Mouse (Mus musculus): ENCODE results near the gene Rps6ka5. TPM values are rescaled to one million over a fixed set of nuclear protein-coding genes. Genes with fewer than 3 reads are reported as not detected.

Rps6ka5 gene
- 7.2 and 7.8 TPM in 2 replicates for polyA plus RNA-seq (2015; fragmentation: Nextera tagmentation; extraction: Ambion mirVana)

DNA sequence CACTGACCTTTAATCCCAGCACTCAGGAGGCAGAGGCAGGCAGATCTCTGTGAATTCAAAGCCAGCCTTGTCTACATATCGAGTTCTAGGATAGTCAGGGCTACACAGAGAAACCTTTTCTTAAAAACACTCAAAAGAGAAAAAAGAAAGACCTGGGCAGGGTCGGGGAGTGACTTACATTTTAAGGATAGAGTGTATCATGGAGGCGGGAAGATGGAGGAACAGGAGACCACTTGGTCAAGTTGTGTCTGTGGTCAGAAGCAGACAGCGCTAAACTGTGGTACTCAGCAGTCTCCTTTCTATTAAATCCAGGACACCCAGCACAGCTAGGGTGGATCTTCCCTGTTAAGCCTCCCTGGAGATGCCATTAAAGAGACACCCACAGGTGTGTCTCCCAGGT is at the start of gene Rps6ka5:
Rps6ka5 (minus strand) TSS at position 333 of the 400 bp plus-strand sequence.
- no peak for ATAC-seq (replicated peaks)
- Histone ChIP-seq H3K9me3 (no peaks in the 10 kb centered on the region), H3K27me3 (replicated peaks) (no peaks in the 10 kb centered on the region), H3K4me3 (peak within 1 kb of the TSS; percentile 81), H3K9ac (no peak within 1 kb of the TSS), H3K4me1 (peaks cover 21% of the 10 kb centered on the region), H3K27ac (no peak within 1 kb of the TSS), H3K36me3 (replicated peaks) (no peaks in the 10 kb centered on the region), H3K4me2 (peak within 1 kb of the TSS; percentile 52)
- WGBS: 93% methylated on average over 4 of the region's 4 CpGs

- no peaks in the 10 kb centered on the region for H3K9me3 ChIP-seq
- 82% methylated on average over 8 of the region's 8 CpGs for WGBS
- H3K36me3 ChIP-seq (replicated peaks): no peaks in the 10 kb centered on the region
- no peak for ATAC-seq (replicated peaks)
- H3K9ac ChIP-seq: no peak overlapping the region
- no peak overlapping the region for H3K4me2 ChIP-seq
- H3K27ac ChIP-seq: no peak overlapping the region
- H3K4me1 ChIP-seq: peaks cover 18% of the 10 kb centered on the region; the same call in 1 of the 2 replicates
- H3K4me3 ChIP-seq: no peak overlapping the region
- no peaks in the 10 kb centered on the region for H3K27me3 ChIP-seq (replicated peaks)
Measured at GRCm38 (mm10) chr12:100775911-100776581, 49.3 kb upstream of the Rps6ka5 start.

DNA sequence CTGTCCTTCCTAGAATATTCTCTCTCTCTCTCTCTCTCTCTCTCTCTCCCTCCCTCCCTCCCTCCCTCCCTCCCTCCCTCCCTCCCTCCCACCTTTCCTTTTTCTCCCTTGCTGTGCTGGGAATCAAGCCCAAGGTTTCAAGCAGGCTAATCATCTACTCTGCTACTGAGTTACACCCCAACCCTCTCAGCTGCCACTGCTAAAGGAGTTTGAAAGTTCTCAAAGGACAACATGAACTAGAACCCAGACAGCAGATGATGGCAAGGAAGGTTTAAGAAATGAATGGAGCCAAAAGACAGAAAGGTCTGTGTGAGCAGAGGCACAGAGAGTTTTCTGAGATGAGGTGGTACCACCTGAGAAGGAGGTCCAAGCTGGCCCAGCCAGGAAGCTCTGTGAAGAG is 48.5 kb upstream of the Rps6ka5 start:
- H3K9me3 ChIP-seq: no peaks in the 10 kb centered on the region

GRCm38 (mm10) chr12:100774756-100775155 is 48.0 kb upstream of the Rps6ka5 start:
- no peaks in the 10 kb centered on the region for H3K9me3 ChIP-seq
- H3K9ac ChIP-seq: no peak overlapping the region
- no peaks in the 10 kb centered on the region for H3K27me3 ChIP-seq (replicated peaks)
- H3K36me3 ChIP-seq (replicated peaks): no peaks in the 10 kb centered on the region
- 90% methylated on average over 7 of the region's 7 CpGs for WGBS
- no peak overlapping the region for H3K4me3 ChIP-seq
- no peak overlapping the region for H3K4me2 ChIP-seq
- no peak for ATAC-seq (replicated peaks)
- H3K4me1 ChIP-seq: peaks cover 18% of the 10 kb centered on the region; the same call in 1 of the 2 replicates
- no peak overlapping the region for H3K27ac ChIP-seq

More for the DNA sequence above, 48.5 kb upstream of the Rps6ka5 start:
- Histone ChIP-seq H3K4me2 (no peak overlapping the region), H3K4me1 (peaks cover 18% of the 10 kb centered on the region; the same call in 1 of the 2 replicates), H3K9ac (no peak overlapping the region), H3K27ac (no peak overlapping the region), H3K27me3 (replicated peaks) (no peaks in the 10 kb centered on the region), H3K4me3 (no peak overlapping the region), H3K36me3 (replicated peaks) (no peaks in the 10 kb centered on the region)
- no peak for ATAC-seq (replicated peaks)

GRCm38 (mm10) chr12:100772230-100772984 is 45.6 kb upstream of the Rps6ka5 start:
- Histone ChIP-seq H3K27ac (no peak overlapping the region), H3K9me3 (no peaks in the 10 kb centered on the region), H3K27me3 (replicated peaks) (no peaks in the 10 kb centered on the region), H3K4me2 (no peak overlapping the region), H3K4me1 (peaks cover 3% of the 10 kb centered on the region; the same call in 1 of the 2 replicates), H3K36me3 (replicated peaks) (no peaks in the 10 kb centered on the region), H3K4me3 (no peak overlapping the region), H3K9ac (no peak overlapping the region)
- ATAC-seq (replicated peaks): no peak
- WGBS: 41% methylated on average over 7 of the region's 7 CpGs

- Histone ChIP-seq H3K36me3 (replicated peaks) (no peaks in the 10 kb centered on the region), H3K27ac (no peak overlapping the region), H3K9me3 (no peaks in the 10 kb centered on the region), H3K4me2 (no peak overlapping the region), H3K27me3 (replicated peaks) (no peaks in the 10 kb centered on the region), H3K9ac (no peak overlapping the region), H3K4me1 (peaks cover 3% of the 10 kb centered on the region; the same call in 1 of the 2 replicates), H3K4me3 (no peak overlapping the region)
- no peak for ATAC-seq (replicated peaks)
- 82% methylated on average over 3 of the region's 3 CpGs for WGBS
Measured at GRCm38 (mm10) chr12:100770765-100771164, 44.0 kb upstream of the Rps6ka5 start.

- H3K4me1 ChIP-seq: peaks cover 3% of the 10 kb centered on the region; the same call in 1 of the 2 replicates
- 93% methylated on average over 6 of the region's 6 CpGs for WGBS
- no peak overlapping the region for H3K4me2 ChIP-seq
- no peak overlapping the region for H3K9ac ChIP-seq
- no peaks in the 10 kb centered on the region for H3K9me3 ChIP-seq
- H3K4me3 ChIP-seq: no peak overlapping the region
- H3K36me3 ChIP-seq (replicated peaks): no peaks in the 10 kb centered on the region
- no peak for ATAC-seq (replicated peaks)
- no peaks in the 10 kb centered on the region for H3K27me3 ChIP-seq (replicated peaks)
- H3K27ac ChIP-seq: no peak overlapping the region
Measured at GRCm38 (mm10) chr12:100769871-100770270, 43.1 kb upstream of the Rps6ka5 start.

- no peak overlapping the region for H3K27ac ChIP-seq
- ATAC-seq (replicated peaks): no peak
- H3K9ac ChIP-seq: no peak overlapping the region
- no peaks in the 10 kb centered on the region for H3K9me3 ChIP-seq
- no peaks in the 10 kb centered on the region for H3K27me3 ChIP-seq (replicated peaks)
- peaks cover 2% of the 10 kb centered on the region; the same call in 1 of the 2 replicates for H3K4me1 ChIP-seq
- H3K4me2 ChIP-seq: no peak overlapping the region
- 71% methylated on average over 13 of the region's 13 CpGs for WGBS
- H3K36me3 ChIP-seq (replicated peaks): no peaks in the 10 kb centered on the region
- no peak overlapping the region for H3K4me3 ChIP-seq
Measured at GRCm38 (mm10) chr12:100764329-100765018, 37.7 kb upstream of the Rps6ka5 start.

- Histone ChIP-seq H3K9ac (no peak overlapping the region), H3K4me2 (no peak overlapping the region), H3K4me1 (peaks cover 2% of the 10 kb centered on the region; the same call in 1 of the 2 replicates), H3K4me3 (no peak overlapping the region), H3K9me3 (no peaks in the 10 kb centered on the region), H3K36me3 (replicated peaks) (no peaks in the 10 kb centered on the region), H3K27ac (peak overlapping the region; percentile 50; the same call in 1 of the 2 replicates), H3K27me3 (replicated peaks) (no peaks in the 10 kb centered on the region)
- no peak for ATAC-seq (replicated peaks)
- WGBS: 43% methylated on average over 11 of the region's 11 CpGs
Measured at GRCm38 (mm10) chr12:100762663-100763425, 36.1 kb upstream of the Rps6ka5 start.

DNA sequence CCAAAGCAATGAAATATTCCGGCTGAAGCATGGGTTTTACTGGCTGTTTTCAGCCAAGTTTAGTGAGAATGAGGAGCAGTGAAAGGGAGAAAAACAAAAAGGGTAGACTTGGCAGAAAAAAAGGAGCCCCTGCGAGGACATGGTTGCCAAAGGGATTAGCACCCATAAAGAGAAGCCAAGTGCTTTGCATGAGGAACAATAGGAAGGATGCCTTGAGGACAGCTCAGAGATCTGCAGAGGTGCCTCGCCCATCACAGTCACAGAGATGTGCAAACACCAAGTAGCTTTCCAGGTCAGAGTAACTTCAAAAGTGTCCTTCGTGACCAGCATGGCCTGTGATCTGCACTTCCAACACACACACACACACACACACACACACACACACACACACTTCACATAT is 30.6 kb upstream of the Rps6ka5 start:
- WGBS: 18% methylated on average over 4 of the region's 4 CpGs
- Histone ChIP-seq H3K27me3 (replicated peaks) (no peaks in the 10 kb centered on the region), H3K27ac (no peak overlapping the region), H3K36me3 (replicated peaks) (no peaks in the 10 kb centered on the region), H3K9me3 (no peaks in the 10 kb centered on the region), H3K9ac (no peak overlapping the region), H3K4me1 (peaks cover under 1% of the 10 kb centered on the region; the same call in 1 of the 2 replicates), H3K4me2 (no peak overlapping the region), H3K4me3 (no peak overlapping the region)
- ATAC-seq (replicated peaks): no peak

DNA sequence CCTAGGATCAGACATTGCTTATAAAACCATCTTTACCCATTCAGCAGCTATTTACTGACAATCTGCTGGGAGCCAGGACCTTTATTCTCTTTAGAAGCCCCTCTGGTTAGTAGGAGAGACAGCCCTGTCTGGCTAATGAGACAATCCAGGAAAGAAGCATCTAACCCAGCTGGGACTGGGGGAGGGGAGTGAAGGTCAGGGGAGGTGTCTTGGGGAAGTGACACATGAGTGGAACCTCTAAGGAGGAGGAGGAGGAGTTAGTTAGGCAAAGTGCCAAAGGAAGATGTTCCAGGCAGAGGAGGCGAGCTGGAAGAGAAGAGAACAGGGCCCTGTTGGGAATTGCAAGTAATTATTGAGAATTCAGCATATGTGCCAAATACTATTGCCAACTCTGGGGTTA is 26.9 kb upstream of the Rps6ka5 start:
- no peaks in the 10 kb centered on the region for H3K4me1 ChIP-seq
- H3K27ac ChIP-seq: no peak overlapping the region
- no peaks in the 10 kb centered on the region for H3K9me3 ChIP-seq
- 58% methylated on average over 1 of the region's 1 CpGs for WGBS
- H3K9ac ChIP-seq: no peak overlapping the region
- H3K27me3 ChIP-seq (replicated peaks): no peaks in the 10 kb centered on the region
- no peak overlapping the region for H3K4me3 ChIP-seq
- H3K36me3 ChIP-seq (replicated peaks): no peaks in the 10 kb centered on the region
- ATAC-seq (replicated peaks): no peak
- no peak overlapping the region for H3K4me2 ChIP-seq

DNA sequence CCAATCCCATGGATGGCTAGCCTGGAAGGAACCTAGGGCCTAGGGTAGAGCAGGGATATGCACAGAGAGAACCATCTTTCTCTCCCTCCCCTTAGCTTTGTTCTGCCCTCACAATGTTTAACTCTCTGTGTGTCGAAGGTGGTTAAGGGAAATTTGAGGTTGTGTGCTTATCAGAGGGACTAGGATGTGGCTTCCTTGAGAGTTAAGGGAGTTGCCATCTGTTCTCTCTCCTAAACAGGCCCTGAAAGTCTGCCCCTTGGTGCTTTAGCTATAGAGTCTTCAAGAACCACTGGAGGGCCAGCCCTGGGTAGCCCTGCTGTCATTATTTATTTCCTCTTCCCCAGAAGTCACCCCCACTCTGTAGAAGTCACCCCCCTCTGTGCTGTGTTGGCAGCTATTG is 26.2 kb upstream of the Rps6ka5 start:
- 75% methylated on average over 1 of the region's 1 CpGs for WGBS
- Histone ChIP-seq H3K9me3 (no peaks in the 10 kb centered on the region), H3K27me3 (replicated peaks) (no peaks in the 10 kb centered on the region), H3K4me1 (no peaks in the 10 kb centered on the region), H3K9ac (no peak overlapping the region), H3K4me2 (no peak overlapping the region), H3K27ac (no peak overlapping the region), H3K4me3 (no peak overlapping the region), H3K36me3 (replicated peaks) (no peaks in the 10 kb centered on the region)
- no peak for ATAC-seq (replicated peaks)

Measured in midbrain, embryonic 15.5 days (tissue).